Mouse (Mus musculus) forebrain, postnatal 0 days (tissue): ENCODE data around the gene Fhl1. TPM values are rescaled to one million over a fixed set of nuclear protein-coding genes. Genes with fewer than 3 reads are reported as not detected.
A peak's percentile ranks its signal among the peaks of the same experiment; 100 is the strongest.

Experiments
- ATAC-seq: fragments of 200-750 bp; cut with Nextera tagmentation; 2 replicates; pipeline ENCODE4 v1.8.0; 2017; ENCODE audit warnings: mild to moderate bottlenecking, moderate library complexity
- DNase-seq: peaks from one replicate; pipeline ENCODE4 v3.0.0-alpha.2; 2015
- H3K27ac ChIP-seq: fragments of 300-500 bp; sonication (generic); 2 replicates; pipeline ENCODE4 v1.5.1; 2014; ENCODE audit warnings: low read depth, mild to moderate bottlenecking, antibody characterized with exemption, low read length, moderate library complexity, mixed read lengths
- H3K27me3 ChIP-seq: fragments of 300-500 bp; sonication (generic); 2 replicates; pipeline ENCODE4 v1.6.1; 2014; ENCODE audit warnings: mild to moderate bottlenecking, low read length, mixed read lengths; ENCODE audit not compliant: insufficient read depth
- H3K36me3 ChIP-seq: fragments of 300-500 bp; sonication (generic); 2 replicates; pipeline ENCODE4 v1.6.1; 2014; ENCODE audit warnings: mild to moderate bottlenecking, moderate library complexity; ENCODE audit not compliant: insufficient read depth
- H3K4me1 ChIP-seq: fragments of 300-500 bp; sonication (generic); 2 replicates; pipeline ENCODE4 v1.6.1; 2014; ENCODE audit warnings: antibody characterized with exemption; ENCODE audit not compliant: insufficient read depth
- H3K4me2 ChIP-seq: fragments of 300-500 bp; sonication (generic); 2 replicates; pipeline ENCODE4 v1.6.1; 2014; ENCODE audit warnings: low read depth, mild to moderate bottlenecking, moderate library complexity
- H3K4me3 ChIP-seq: fragments of 300-500 bp; sonication (generic); 2 replicates; pipeline ENCODE4 v1.5.1; 2014; ENCODE audit warnings: low read depth, low read length, mixed read lengths
- H3K9ac ChIP-seq: fragments of 300-500 bp; sonication (generic); 2 replicates; pipeline ENCODE4 v1.6.1; 2014; ENCODE audit warnings: mild to moderate bottlenecking
- H3K9me3 ChIP-seq: fragments of 300-500 bp; sonication (generic); 2 replicates; pipeline ENCODE4 v1.6.1; 2016; ENCODE audit warnings: low read length
- CTCF ChIP-seq: sonication (generic); IDR thresholded peaks from 2 replicates; pipeline ENCODE4 v1.5.1; 2016; ENCODE audit warnings: antibody characterized with exemption, control low read depth, low read depth
- WGBS: fragments of 180-500 bp; shearing (Covaris S2); extraction: QIAGEN DNeasy Blood & Tissue Kit; methylation state at CpG from one replicate; pipeline ENCODE4 v1.1.7; 2014; 5-methylcytosine and 5-hydroxymethylcytosine counted together
- polyA plus RNA-seq: library from polyadenylated mRNA; unstranded; fragments of >200 nt; fragmentation: Nextera tagmentation; extraction: Ambion mirVana; gene quantifications from 2 replicates; pipeline ENCODE4 v1.2.1, GENCODE M21; 2015
- total RNA-seq: library from RNA; depleted of rRNA; stranded (reverse); fragments of >200 nt; gene quantifications from 2 replicates; pipeline ENCODE4 v1.2.3, GENCODE M21; 2014; rRNA removed

Gene Fhl1
- total and polyA plus RNA-seq, 2 experiments from 2014 or later: 157 to 202 TPM

- no peak for TF ChIP-seq CTCF
- Histone ChIP-seq H3K4me3 (no peak overlapping the region), H3K36me3 (no peaks in the 10 kb centered on the region), H3K9ac (no peak overlapping the region), H3K27ac (no peak overlapping the region), H3K9me3 (no peaks in the 10 kb centered on the region), H3K4me2 (no peak overlapping the region), H3K27me3 (no peaks in the 10 kb centered on the region), H3K4me1 (no peaks in the 10 kb centered on the region)
- 81% methylated on average over 6 of the region's 6 CpGs for WGBS
- ATAC-seq (no peak), DNase-seq (no peak)
These were observed 104.3 kb downstream of the Fhl1 start for GRCm38 (mm10) chrX:56835842-56836241.

- Histone ChIP-seq H3K4me2 (no peak overlapping the region), H3K4me3 (no peak overlapping the region), H3K27ac (no peak overlapping the region), H3K4me1 (no peaks in the 10 kb centered on the region), H3K9ac (no peak overlapping the region), H3K9me3 (no peaks in the 10 kb centered on the region), H3K36me3 (no peaks in the 10 kb centered on the region), H3K27me3 (no peaks in the 10 kb centered on the region)
- peak; percentile 75 for TF ChIP-seq CTCF
- ATAC-seq: 0 out of 2 replicates have a peak, but pooled peaks have one; percentile 12
- peak; percentile 66 for DNase-seq
These were observed 107.8 kb downstream of the Fhl1 start for GRCm38 (mm10) chrX:56839369-56839768.

- peak; percentile 18 for DNase-seq
- WGBS: 72% methylated on average over 5 of the region's 5 CpGs
- H3K36me3 ChIP-seq: no peaks in the 10 kb centered on the region
- H3K9me3 ChIP-seq: no peaks in the 10 kb centered on the region
- peak; percentile 38; the same call in 1 of the 2 replicates for ATAC-seq
- TF ChIP-seq CTCF: peak; percentile 36
- no peaks in the 10 kb centered on the region for H3K4me1 ChIP-seq
- no peak overlapping the region for H3K9ac ChIP-seq
- H3K4me3 ChIP-seq: no peak overlapping the region
- H3K27ac ChIP-seq: no peak overlapping the region
- no peaks in the 10 kb centered on the region for H3K27me3 ChIP-seq
- H3K4me2 ChIP-seq: no peak overlapping the region
These were observed 109.7 kb downstream of the Fhl1 start for GRCm38 (mm10) chrX:56841255-56841654.

Other genes starting within 250 kb of the Fhl1 start
- gene Gm10477, start 207.0 kb upstream of the Fhl1 start, total RNA-seq: not detected in 2 replicates
- not detected in 2 replicates for gene Gm10477, start 207.0 kb upstream of the Fhl1 start, polyA plus RNA-seq
- gene Gm648, start 182.2 kb upstream of the Fhl1 start, total RNA-seq: not detected in 2 replicates
- 0.28 TPM in 1 of 2 replicates, not detected in the other for gene Gm648, start 182.2 kb upstream of the Fhl1 start, polyA plus RNA-seq
- gene Mmgt1, start 133.7 kb upstream of the Fhl1 start, total RNA-seq: 59.4 and 71.8 TPM in 2 replicates
- 31.5 and 36.3 TPM in 2 replicates for gene Mmgt1, start 133.7 kb upstream of the Fhl1 start, polyA plus RNA-seq
- 76.4 and 98.7 TPM in 2 replicates for gene Slc9a6, start 122.0 kb upstream of the Fhl1 start, total RNA-seq
- 35.1 and 52.5 TPM in 2 replicates for gene Slc9a6, start 122.0 kb upstream of the Fhl1 start, polyA plus RNA-seq
- gene Map7d3, start 90.5 kb downstream of the Fhl1 start, total RNA-seq: 0.05 and 0.54 TPM in 2 replicates
- 0.45 and 0.49 TPM in 2 replicates for gene Map7d3, start 90.5 kb downstream of the Fhl1 start, polyA plus RNA-seq
- not detected in 2 replicates for gene Adgrg4, start 138.4 kb downstream of the Fhl1 start, total RNA-seq
- not detected in 2 replicates for gene Adgrg4, start 138.4 kb downstream of the Fhl1 start, polyA plus RNA-seq